Mouse (Mus musculus) lung, adult 18-20 months (tissue): ENCODE measurements around the gene Gm266.
A peak's percentile ranks its signal among the peaks of the same experiment; 100 is the strongest.

Experiments used
- DNase-seq, 2 experiments: peaks; one replicate each; pipeline ENCODE4 v3.0.0; 2022; ENCODE audit warnings: mixed read lengths in 2 of 2

Gene Gm266

GRCm38 (mm10) chr12:111451561-111451960, 34.1 kb downstream of the Gm266 start:
- DNase-seq: no peak

GRCm38 (mm10) chr12:111450359-111450758, 35.3 kb downstream of the Gm266 start:
- DNase-seq: peak in 1 of 2 experiments; percentile 56

- DNase-seq: peak; percentile 44 to 67
These were observed 36.5 kb downstream of the Gm266 start for GRCm38 (mm10) chr12:111448931-111449705.

- no peak for DNase-seq
These were observed 37.5 kb downstream of the Gm266 start for GRCm38 (mm10) chr12:111447898-111448760.

- no peak for DNase-seq
These were observed 38.3 kb downstream of the Gm266 start for GRCm38 (mm10) chr12:111447350-111447749.

- DNase-seq: no peak
These were observed 38.9 kb downstream of the Gm266 start for GRCm38 (mm10) chr12:111446745-111447144.

- no peak for DNase-seq
These were observed 39.6 kb downstream of the Gm266 start for GRCm38 (mm10) chr12:111445890-111446613.

GRCm38 (mm10) chr12:111445161-111445889, 40.3 kb downstream of the Gm266 start:
- no peak for DNase-seq

GRCm38 (mm10) chr12:111443921-111444831, 41.4 kb downstream of the Gm266 start:
- peak in 1 of 2 experiments; percentile 47 for DNase-seq

- no peak for DNase-seq
These were observed 42.4 kb downstream of the Gm266 start for GRCm38 (mm10) chr12:111443011-111443870.

- peak; percentile 83 to 86 for DNase-seq
These were observed 43.2 kb downstream of the Gm266 start, which contains the start of gene Tnfaip2 for GRCm38 (mm10) chr12:111442309-111443010. TSS of gene Tnfaip2 (plus strand) at chr12:111442469.

- DNase-seq: no peak
These were observed 44.1 kb downstream of the Gm266 start for GRCm38 (mm10) chr12:111441523-111441922.

GRCm38 (mm10) chr12:111440701-111441373, 44.8 kb downstream of the Gm266 start:
- DNase-seq: no peak

GRCm38 (mm10) chr12:111438850-111439249, 46.8 kb downstream of the Gm266 start:
- no peak for DNase-seq

- DNase-seq: no peak
These were observed 48.3 kb downstream of the Gm266 start for GRCm38 (mm10) chr12:111437222-111437900.

GRCm38 (mm10) chr12:111436640-111437039, 49.0 kb downstream of the Gm266 start:
- peak; percentile 60 to 70 for DNase-seq

- DNase-seq: no peak
These were observed 49.5 kb downstream of the Gm266 start for GRCm38 (mm10) chr12:111436170-111436569.

GRCm38 (mm10) chr12:111434745-111435327, 50.8 kb downstream of the Gm266 start:
- DNase-seq: no peak
